Mouse (Mus musculus): ENCODE data around the gene Atl1. TPM values are rescaled to one million over a fixed set of nuclear protein-coding genes. Genes with fewer than 3 reads are reported as not detected.

The Atl1 gene
- polyA plus RNA-seq, 1 experiment: 0.30 TPM

DNA sequence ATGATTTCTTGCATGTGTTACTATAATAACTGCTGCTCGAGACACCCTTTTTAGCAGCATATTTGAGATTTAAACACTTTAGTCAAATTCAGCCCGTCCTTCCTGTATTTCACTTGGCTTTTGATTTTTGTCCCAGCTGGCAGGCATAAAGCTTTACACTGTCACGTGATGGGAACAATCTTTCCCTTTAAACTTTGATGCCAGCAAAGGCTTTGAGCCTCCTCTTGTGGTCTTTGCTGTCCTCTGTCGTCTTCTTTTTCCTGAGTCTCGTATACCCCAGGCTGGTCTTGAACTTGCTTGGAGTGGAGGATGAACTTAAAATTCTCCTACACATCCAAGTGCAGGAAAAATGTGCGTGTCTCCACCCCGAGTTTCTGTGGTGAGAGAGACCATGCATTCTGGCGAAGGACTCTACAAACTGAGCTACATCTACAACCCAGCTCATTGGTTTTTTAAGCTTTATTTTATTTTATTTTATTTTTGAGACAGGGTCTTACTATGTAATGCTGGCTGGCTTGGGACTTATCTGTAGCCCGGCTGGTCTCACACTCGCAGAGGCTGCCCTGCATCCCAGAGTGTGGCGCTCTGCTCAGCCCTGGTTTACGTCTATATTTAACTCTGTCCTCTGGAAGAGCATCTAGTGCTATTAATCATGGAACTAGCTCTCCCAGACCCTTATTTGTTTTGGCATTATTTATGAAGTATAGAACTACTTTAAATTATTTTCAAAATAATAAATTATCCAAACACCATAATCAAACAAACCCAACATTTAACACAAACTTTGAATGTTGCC, 44.1 kb upstream of the Atl1 start:
- Histone ChIP-seq H3K79me2 (ENCODE audit: control insufficient read depth, insufficient read depth) (no peaks in the 10 kb centered on the region), H3ac (ENCODE audit: control insufficient read depth, insufficient read length, low read depth) (no peak overlapping the region), H3K79me3 (ENCODE audit: low read depth) (no peaks in the 10 kb centered on the region), H3K36me3 (ENCODE audit: control insufficient read depth, insufficient read depth) (peaks cover 62% of the 10 kb centered on the region), H3K27me3 (ENCODE audit: control insufficient read depth, insufficient read depth, insufficient read length) (no peaks in the 10 kb centered on the region), H3K4me3 (ENCODE audit: insufficient read depth, poor library complexity, severe bottlenecking) (no peak overlapping the region)
- TF ChIP-seq CEBPB (IDR thresholded peaks at IDR 0.05; ENCODE audit: low read depth): no peak

DNA sequence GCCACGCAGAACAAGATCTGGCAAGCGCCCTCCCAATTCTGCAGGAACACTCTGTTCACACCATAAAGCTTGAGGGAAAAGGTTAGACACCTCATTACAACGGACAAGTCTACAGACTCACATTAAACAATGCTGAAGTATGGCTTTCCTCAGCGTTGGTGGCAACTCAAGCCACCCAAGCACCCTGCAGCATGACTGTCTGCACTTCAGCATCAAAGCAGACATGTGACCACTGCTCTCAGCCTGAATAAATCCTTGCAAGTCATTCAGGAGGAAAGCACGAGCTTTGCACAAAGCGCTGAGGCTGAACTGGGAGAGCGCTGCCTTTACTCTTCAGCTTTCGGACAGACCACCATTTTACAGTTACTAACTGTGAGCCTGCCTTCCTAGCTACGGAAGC, 40.1 kb upstream of the Atl1 start:
- Histone ChIP-seq H3K27me3 (ENCODE audit: control insufficient read depth, insufficient read depth, insufficient read length) (no peaks in the 10 kb centered on the region), H3ac (ENCODE audit: control insufficient read depth, insufficient read length, low read depth) (no peak overlapping the region), H3K79me2 (ENCODE audit: control insufficient read depth, insufficient read depth) (no peaks in the 10 kb centered on the region), H3K4me3 (ENCODE audit: insufficient read depth, poor library complexity, severe bottlenecking) (no peak overlapping the region), H3K79me3 (ENCODE audit: low read depth) (no peaks in the 10 kb centered on the region), H3K36me3 (ENCODE audit: control insufficient read depth, insufficient read depth) (peaks cover 35% of the 10 kb centered on the region)
- TF ChIP-seq USF1 (IDR thresholded peaks at IDR 0.05; ENCODE audit: low read depth) (no peak), MAX (IDR thresholded peaks at IDR 0.05) (no peak), CTCF (IDR thresholded peaks at IDR 0.05; ENCODE audit: control insufficient read depth, insufficient read depth, insufficient read length) (no peak), CEBPB (IDR thresholded peaks at IDR 0.05; ENCODE audit: low read depth) (no peak), MYOG (IDR thresholded peaks at IDR 0.05; ENCODE audit: control insufficient read depth, extremely low read depth, insufficient read length) (no peak), FOSL1 (IDR thresholded peaks at IDR 0.05; ENCODE audit: insufficient read depth, low read length, poor library complexity, severe bottlenecking) (no peak), MYOD1 (IDR thresholded peaks at IDR 0.05; ENCODE audit: control insufficient read depth, insufficient read length, low read depth) (no peak)

DNA sequence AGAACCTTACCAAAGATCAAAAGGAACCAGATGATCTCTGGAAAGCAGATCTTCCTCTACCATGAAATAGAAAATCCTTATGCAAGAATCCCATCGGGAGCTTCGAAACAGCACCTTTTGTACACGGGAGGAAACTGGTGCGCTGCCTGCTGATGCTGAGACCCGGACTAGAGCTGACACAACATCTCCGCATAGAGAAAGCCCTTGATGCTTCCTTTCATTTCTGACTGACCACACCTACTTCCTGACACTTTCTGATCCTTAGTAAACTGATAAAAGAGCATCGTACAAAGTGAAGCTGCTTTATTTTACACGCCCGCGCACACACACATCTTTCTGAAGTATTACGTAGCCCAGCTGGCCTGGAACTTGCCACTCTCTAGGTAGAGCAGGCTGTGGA, 39.0 kb upstream of the Atl1 start:
- no peak for TF ChIP-seq MYOD1 (IDR thresholded peaks at IDR 0.05; ENCODE audit: control insufficient read depth, insufficient read length, low read depth)
- TF ChIP-seq MYOG (IDR thresholded peaks at IDR 0.05; ENCODE audit: control insufficient read depth, extremely low read depth, insufficient read length): no peak
- no peak for TF ChIP-seq CTCF (IDR thresholded peaks at IDR 0.05; ENCODE audit: control insufficient read depth, insufficient read depth, insufficient read length)
- TF ChIP-seq CEBPB (IDR thresholded peaks at IDR 0.05; ENCODE audit: low read depth): no peak
- no peak for TF ChIP-seq USF1 (IDR thresholded peaks at IDR 0.05; ENCODE audit: low read depth)
- no peak for TF ChIP-seq MAX (IDR thresholded peaks at IDR 0.05)
- TF ChIP-seq FOSL1 (IDR thresholded peaks at IDR 0.05; ENCODE audit: insufficient read depth, low read length, poor library complexity, severe bottlenecking): no peak
- Histone ChIP-seq H3K36me3 (ENCODE audit: control insufficient read depth, insufficient read depth) (peaks cover 31% of the 10 kb centered on the region), H3K79me3 (ENCODE audit: low read depth) (peaks cover 4% of the 10 kb centered on the region), H3K4me3 (ENCODE audit: insufficient read depth, poor library complexity, severe bottlenecking) (no peak overlapping the region), H3K27me3 (ENCODE audit: control insufficient read depth, insufficient read depth, insufficient read length) (no peaks in the 10 kb centered on the region), H3ac (ENCODE audit: control insufficient read depth, insufficient read length, low read depth) (no peak overlapping the region), H3K79me2 (ENCODE audit: control insufficient read depth, insufficient read depth) (peaks cover 3% of the 10 kb centered on the region)

DNA sequence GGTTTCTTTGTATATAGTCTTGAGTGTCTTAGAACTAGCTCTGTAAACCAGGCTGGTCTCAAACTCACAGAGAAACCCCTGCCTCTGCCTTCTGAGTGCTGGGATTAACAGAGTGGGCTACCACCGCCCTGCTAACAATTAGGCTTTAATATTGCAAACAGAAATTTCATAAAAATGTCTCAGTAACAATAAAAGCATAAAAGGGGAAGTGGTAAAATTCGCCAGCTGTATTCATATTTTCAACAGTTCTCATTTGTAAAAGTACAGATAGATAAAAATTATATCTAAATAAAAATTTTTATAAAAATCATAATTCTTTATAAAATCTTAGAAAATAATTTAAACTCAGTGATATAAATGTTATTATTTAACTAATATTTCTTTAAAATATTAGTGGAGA, 38.5 kb upstream of the Atl1 start:
- Histone ChIP-seq H3K4me3 (ENCODE audit: insufficient read depth, poor library complexity, severe bottlenecking) (no peak overlapping the region), H3K27me3 (ENCODE audit: control insufficient read depth, insufficient read depth, insufficient read length) (no peaks in the 10 kb centered on the region), H3K79me2 (ENCODE audit: control insufficient read depth, insufficient read depth) (peaks cover 8% of the 10 kb centered on the region), H3ac (ENCODE audit: control insufficient read depth, insufficient read length, low read depth) (no peak overlapping the region), H3K79me3 (ENCODE audit: low read depth) (peaks cover 8% of the 10 kb centered on the region), H3K36me3 (ENCODE audit: control insufficient read depth, insufficient read depth) (peaks cover 27% of the 10 kb centered on the region)
- TF ChIP-seq CTCF (IDR thresholded peaks at IDR 0.05; ENCODE audit: control insufficient read depth, insufficient read depth, insufficient read length) (no peak), USF1 (IDR thresholded peaks at IDR 0.05; ENCODE audit: low read depth) (no peak)

DNA sequence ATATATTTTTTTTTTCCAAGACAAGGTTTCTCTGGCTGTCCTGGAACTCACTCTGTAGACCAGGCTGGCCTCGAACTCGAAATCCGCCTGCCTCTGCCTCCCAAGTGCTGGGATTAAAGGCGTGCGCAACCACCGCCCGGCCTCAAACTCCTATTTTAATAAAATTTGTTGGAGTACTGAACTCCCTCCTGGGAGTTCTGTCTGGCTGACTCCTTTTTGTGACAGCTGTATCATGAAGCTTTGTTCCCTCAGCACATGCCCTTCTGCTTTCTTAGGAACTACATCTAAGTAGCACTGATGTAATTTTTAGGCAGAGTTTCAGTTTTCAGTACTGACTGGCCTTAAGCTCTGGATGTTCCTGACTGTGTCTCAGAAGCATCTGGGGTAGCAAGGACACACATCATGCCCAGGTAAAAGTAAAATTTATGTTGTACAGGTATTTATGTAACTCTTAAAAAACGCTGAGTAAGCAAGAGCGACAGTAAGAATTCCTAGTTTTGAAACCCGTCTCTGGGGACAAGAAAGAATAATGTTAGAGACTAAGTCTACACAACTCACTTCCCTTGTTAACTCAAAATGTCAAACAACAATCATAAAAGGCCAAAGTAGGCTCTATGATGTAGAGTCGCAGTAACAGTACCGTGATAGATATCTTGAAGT, 36.6 kb upstream of the Atl1 start:
- H3K79me2 ChIP-seq (ENCODE audit: control insufficient read depth, insufficient read depth): peaks cover 21% of the 10 kb centered on the region
- TF ChIP-seq MAX (IDR thresholded peaks at IDR 0.05) (no peak), MYOG (IDR thresholded peaks at IDR 0.05; ENCODE audit: control insufficient read depth, extremely low read depth, insufficient read length) (no peak), MYOD1 (IDR thresholded peaks at IDR 0.05; ENCODE audit: control insufficient read depth, insufficient read length, low read depth) (no peak), CTCF (IDR thresholded peaks at IDR 0.05; ENCODE audit: control insufficient read depth, insufficient read depth, insufficient read length) (no peak), USF1 (IDR thresholded peaks at IDR 0.05; ENCODE audit: low read depth) (no peak), CEBPB (IDR thresholded peaks at IDR 0.05; ENCODE audit: low read depth) (no peak)
- no peaks in the 10 kb centered on the region for H3K27me3 ChIP-seq (ENCODE audit: control insufficient read depth, insufficient read depth, insufficient read length)
- peaks cover 15% of the 10 kb centered on the region for H3K79me3 ChIP-seq (ENCODE audit: low read depth)
- peaks cover 19% of the 10 kb centered on the region for H3K36me3 ChIP-seq (ENCODE audit: control insufficient read depth, insufficient read depth)
- H3ac ChIP-seq (ENCODE audit: control insufficient read depth, insufficient read length, low read depth): no peak overlapping the region
- H3K4me3 ChIP-seq (ENCODE audit: insufficient read depth, poor library complexity, severe bottlenecking): no peak overlapping the region

DNA sequence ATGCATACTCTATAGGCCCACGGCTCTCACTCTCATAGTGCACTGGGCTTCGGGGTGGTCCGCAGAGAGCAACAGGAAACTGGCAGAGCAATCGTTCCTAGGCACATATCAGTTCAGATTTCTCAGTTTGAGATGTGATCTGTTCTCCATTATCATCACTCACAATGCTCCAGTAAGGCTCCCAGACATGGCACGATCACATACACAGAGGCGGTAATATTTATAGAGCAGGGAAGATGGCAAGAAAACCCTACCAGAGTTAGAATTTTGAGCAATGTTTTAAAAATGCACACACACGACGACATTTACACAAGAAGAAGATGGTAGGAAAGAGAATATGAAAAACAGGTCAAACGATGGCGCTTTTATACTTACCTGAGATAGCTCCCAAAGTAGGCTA, 36.0 kb upstream of the Atl1 start:
- Histone ChIP-seq H3K79me3 (ENCODE audit: low read depth) (peaks cover 20% of the 10 kb centered on the region), H3K4me3 (ENCODE audit: insufficient read depth, poor library complexity, severe bottlenecking) (no peak overlapping the region), H3K27me3 (ENCODE audit: control insufficient read depth, insufficient read depth, insufficient read length) (no peaks in the 10 kb centered on the region), H3ac (ENCODE audit: control insufficient read depth, insufficient read length, low read depth) (no peak overlapping the region), H3K79me2 (ENCODE audit: control insufficient read depth, insufficient read depth) (peaks cover 28% of the 10 kb centered on the region), H3K36me3 (ENCODE audit: control insufficient read depth, insufficient read depth) (peaks cover 15% of the 10 kb centered on the region)
- TF ChIP-seq MAX (IDR thresholded peaks at IDR 0.05): no peak
- no peak for TF ChIP-seq USF1 (IDR thresholded peaks at IDR 0.05; ENCODE audit: low read depth)
- no peak for TF ChIP-seq MYOG (IDR thresholded peaks at IDR 0.05; ENCODE audit: control insufficient read depth, extremely low read depth, insufficient read length)
- no peak for TF ChIP-seq CEBPB (IDR thresholded peaks at IDR 0.05; ENCODE audit: low read depth)
- TF ChIP-seq FOSL1 (IDR thresholded peaks at IDR 0.05; ENCODE audit: insufficient read depth, low read length, poor library complexity, severe bottlenecking): no peak
- TF ChIP-seq MYOD1 (IDR thresholded peaks at IDR 0.05; ENCODE audit: control insufficient read depth, insufficient read length, low read depth): no peak
- no peak for TF ChIP-seq CTCF (IDR thresholded peaks at IDR 0.05; ENCODE audit: control insufficient read depth, insufficient read depth, insufficient read length)
